Mouse (Mus musculus): ENCODE results near the gene Med24. TPM values are rescaled to one million over a fixed set of nuclear protein-coding genes. Genes with fewer than 3 reads are reported as not detected.

Gene Med24
- 70.6 TPM for polyA plus RNA-seq (2017; shearing (Covaris generic))

GRCm38 (mm10) chr11:98729119-98729588 lies at the start of gene Med24:
TSS of gene Med24 (minus strand) at chr11:98729435.

GRCm38 (mm10) chr11:98774582-98775347 lies 45.5 kb upstream of the Med24 start, which contains the start of gene Nr1d1:
TSS of gene Nr1d1 (minus strand) at chr11:98775333.

GRCm38 (mm10) chr11:98740393-98741050 lies 11.3 kb upstream of the Med24 start, which contains the start of gene Thra:
TSS of gene Thra (plus strand) at chr11:98740638.

GRCm38 (mm10) chr11:98701213-98701670 lies 28.0 kb downstream of the Med24 start, which contains the start of gene Csf3:
TSS of gene Csf3 (plus strand) at chr11:98701263.

GRCm38 (mm10) chr11:98681786-98682745 lies 47.2 kb downstream of the Med24 start, which contains the start of gene Psmd3:
TSS of gene Psmd3 (plus strand) at chr11:98682554.

GRCm38 (mm10) chr11:98664091-98664490 lies 65.1 kb downstream of the Med24 start, which contains the start of gene Gsdma:
TSS of gene Gsdma (plus strand) at chr11:98664351.

Other genes with a start within 250 kb of the Med24 start
- 76.7 TPM for gene Ikzf3, start 183.4 kb downstream of the Med24 start, polyA plus RNA-seq (2017; shearing (Covaris generic))
- gene Zpbp2, start 178.3 kb downstream of the Med24 start, polyA plus RNA-seq (2017; shearing (Covaris generic)): 4.4 TPM
- 96.0 TPM for gene Ormdl3, start 142.1 kb downstream of the Med24 start, polyA plus RNA-seq (2017; shearing (Covaris generic))
- gene Lrrc3c, start 131.1 kb downstream of the Med24 start, polyA plus RNA-seq (2017; shearing (Covaris generic)): not detected
- gene Gm12355, start 103.8 kb downstream of the Med24 start, polyA plus RNA-seq (2017; shearing (Covaris generic)): 4.4 TPM
- gene Gsdma3, start 103.1 kb downstream of the Med24 start, polyA plus RNA-seq (2017; shearing (Covaris generic)): not detected
- gene Gsdma2, start 82.7 kb downstream of the Med24 start, polyA plus RNA-seq (2017; shearing (Covaris generic)): not detected
- not detected for gene Gsdma, start 65.1 kb downstream of the Med24 start, polyA plus RNA-seq (2017; shearing (Covaris generic))
- gene Psmd3, start 46.9 kb downstream of the Med24 start, polyA plus RNA-seq (2017; shearing (Covaris generic)): 115 TPM
- gene Csf3, start 28.2 kb downstream of the Med24 start, polyA plus RNA-seq (2017; shearing (Covaris generic)): not detected
- gene Thra, start 11.2 kb upstream of the Med24 start, polyA plus RNA-seq (2017; shearing (Covaris generic)): 6.0 TPM
- gene Nr1d1, start 45.9 kb upstream of the Med24 start, polyA plus RNA-seq (2017; shearing (Covaris generic)): 10.0 TPM
- 14.0 TPM for gene Msl1, start 66.1 kb upstream of the Med24 start, polyA plus RNA-seq (2017; shearing (Covaris generic))
- gene Casc3, start 75.5 kb upstream of the Med24 start, polyA plus RNA-seq (2017; shearing (Covaris generic)): 15.3 TPM
- 0.18 TPM for gene Rapgefl1, start 107.3 kb upstream of the Med24 start, polyA plus RNA-seq (2017; shearing (Covaris generic))
- 4.1 TPM for gene Wipf2, start 134.2 kb upstream of the Med24 start, polyA plus RNA-seq (2017; shearing (Covaris generic))
- gene Cdc6, start 178.4 kb upstream of the Med24 start, polyA plus RNA-seq (2017; shearing (Covaris generic)): 6.9 TPM
- 45.5 TPM for gene Rara, start 198.4 kb upstream of the Med24 start, polyA plus RNA-seq (2017; shearing (Covaris generic))

All from inflammation-experienced regulatory T-cells, adult 16 weeks (primary cell).